Mouse (Mus musculus): Measurements from ENCODE around the gene Xrra1. TPM values are rescaled to one million over a fixed set of nuclear protein-coding genes. Genes with fewer than 3 reads are reported as not detected.

The Xrra1 gene
- total RNA-seq, 2 experiments from 2014 or later, result not detected

Other genes with a start within 250 kb of the Xrra1 start
- gene Tpbgl, start 232.0 kb upstream of the Xrra1 start, total RNA-seq (2015; ENCODE audit: low replicate concordance), result not detected in 2 replicates
- not detected in 2 replicates for gene Tpbgl, start 232.0 kb upstream of the Xrra1 start, total RNA-seq (2017; ENCODE audit: low replicate concordance)
- gene Slco2b1, start 147.8 kb upstream of the Xrra1 start, total RNA-seq (2015; ENCODE audit: low replicate concordance), result 2.3 and 3.3 TPM in 2 replicates
- gene Slco2b1, start 147.8 kb upstream of the Xrra1 start, total RNA-seq (2017; ENCODE audit: low replicate concordance), result 1.3 and 4.6 TPM in 2 replicates
- gene Olfr520, start 128.8 kb upstream of the Xrra1 start, total RNA-seq (2015; ENCODE audit: low replicate concordance), result not detected in 2 replicates
- not detected in 2 replicates for gene Olfr520, start 128.8 kb upstream of the Xrra1 start, total RNA-seq (2017; ENCODE audit: low replicate concordance)
- not detected in 2 replicates for gene Olfr521, start 95.6 kb upstream of the Xrra1 start, total RNA-seq (2015; ENCODE audit: low replicate concordance)
- gene Olfr521, start 95.6 kb upstream of the Xrra1 start, total RNA-seq (2017; ENCODE audit: low replicate concordance), result not detected in 2 replicates
- gene Neu3, start 30.7 kb upstream of the Xrra1 start, total RNA-seq (2015; ENCODE audit: low replicate concordance), result 3.8 and 6.5 TPM in 2 replicates
- 11.9 and 12.8 TPM in 2 replicates for gene Neu3, start 30.7 kb upstream of the Xrra1 start, total RNA-seq (2017; ENCODE audit: low replicate concordance)
- 58.4 and 63.5 TPM in 2 replicates for gene Spcs2, start 4.3 kb downstream of the Xrra1 start, total RNA-seq (2015; ENCODE audit: low replicate concordance)
- 51.9 and 60.6 TPM in 2 replicates for gene Spcs2, start 4.3 kb downstream of the Xrra1 start, total RNA-seq (2017; ENCODE audit: low replicate concordance)
- gene Rnf169, start 121.3 kb downstream of the Xrra1 start, total RNA-seq (2015; ENCODE audit: low replicate concordance), result 2.3 and 5.6 TPM in 2 replicates
- 4.0 and 5.3 TPM in 2 replicates for gene Rnf169, start 121.3 kb downstream of the Xrra1 start, total RNA-seq (2017; ENCODE audit: low replicate concordance)
- gene Chrdl2, start 147.1 kb downstream of the Xrra1 start, total RNA-seq (2015; ENCODE audit: low replicate concordance), result not detected in 2 replicates
- gene Chrdl2, start 147.1 kb downstream of the Xrra1 start, total RNA-seq (2017; ENCODE audit: low replicate concordance), result not detected in 2 replicates

All from erythroblast, adult 5-6 weeks (primary cell).